Mouse (Mus musculus) lung, postnatal 36 days (tissue): ENCODE results near the gene Stil.
A peak's percentile ranks its signal among the peaks of the same experiment; 100 is the strongest.

Source experiments
- DNase-seq: peaks from one replicate; pipeline ENCODE4 v3.0.0; 2022; ENCODE audit warnings: mixed read lengths

Gene Stil

DNA sequence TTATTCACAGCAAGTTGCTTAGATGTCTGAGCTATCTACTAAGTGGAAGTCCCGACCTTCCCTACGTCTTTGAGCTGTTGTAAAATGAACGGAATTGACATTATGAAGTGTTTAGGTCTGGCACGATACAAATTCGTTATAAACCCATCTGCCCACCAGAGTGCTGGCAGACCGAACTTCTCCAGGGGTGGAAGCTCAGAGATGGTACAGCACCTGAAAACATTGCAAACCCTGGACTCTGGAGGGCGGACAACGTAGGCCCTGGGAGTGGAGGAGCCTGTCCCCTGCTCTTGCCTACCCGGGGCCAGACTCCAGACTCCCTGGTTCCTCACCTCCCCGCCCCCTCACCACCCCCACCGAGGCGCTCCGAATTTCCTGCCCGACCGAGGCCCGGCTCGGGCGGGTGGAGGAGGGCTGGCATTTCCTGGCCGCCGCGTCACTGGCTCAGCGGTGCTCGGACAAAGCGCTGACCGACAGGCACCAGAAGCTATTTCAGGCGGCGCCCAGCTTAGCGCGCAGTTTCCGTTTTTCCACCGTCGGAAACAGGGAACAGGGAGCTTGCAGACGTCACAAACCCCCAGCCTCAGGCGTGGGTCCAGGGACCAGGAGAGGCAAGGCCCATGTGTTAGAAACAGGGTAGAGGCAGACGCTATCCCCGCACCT, 52.5 kb downstream of the Stil start:
- peak; percentile 88 for DNase-seq

DNA sequence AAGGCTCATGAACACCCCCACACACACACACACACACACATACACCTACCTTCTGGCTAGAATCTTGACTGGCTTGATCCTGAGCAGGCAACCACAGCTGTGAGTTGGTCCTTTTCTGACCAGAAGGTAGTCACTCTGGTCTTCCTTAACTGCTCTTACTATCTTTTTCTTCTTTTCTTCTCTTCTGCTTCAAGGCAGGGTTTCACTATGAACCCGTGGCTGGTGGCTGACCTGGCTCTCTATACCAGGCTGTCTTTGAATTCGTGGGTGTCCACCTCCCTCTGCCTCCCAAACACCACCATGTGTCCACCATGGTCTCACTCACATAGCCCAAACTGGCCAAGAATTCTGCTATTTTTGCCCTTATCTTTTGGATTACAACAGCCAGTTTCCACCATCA, 55.1 kb downstream of the Stil start:
- no peak for DNase-seq

DNA sequence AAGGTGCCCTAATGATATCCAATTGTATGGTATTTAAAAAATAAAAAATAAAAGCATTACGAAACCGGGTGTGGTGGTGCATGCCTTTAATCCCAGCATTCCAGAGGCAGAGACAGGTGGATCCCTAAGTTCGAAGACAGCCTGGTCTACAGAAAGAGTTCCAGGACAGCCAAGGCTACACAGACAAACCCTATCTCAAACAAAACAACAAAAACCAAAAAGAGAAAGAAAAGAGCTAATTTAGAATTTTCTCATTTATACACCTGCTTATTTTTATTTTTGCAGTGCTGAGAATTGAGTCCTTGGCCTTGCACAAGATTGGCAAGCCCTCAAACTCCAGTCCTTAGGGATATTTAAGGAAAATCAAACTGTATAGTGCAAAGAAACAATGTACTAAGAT, 55.7 kb downstream of the Stil start:
- DNase-seq, result no peak

- no peak for DNase-seq
Observed at GRCm38 (mm10) chr4:115056371-115056920, 56.5 kb downstream of the Stil start, which contains the start of gene Tal1. Gene Tal1 (plus strand): TSS chr4:115056426.

GRCm38 (mm10) chr4:115056921-115057673, 57.1 kb downstream of the Stil start:
- peak; percentile 73 for DNase-seq

GRCm38 (mm10) chr4:115057674-115058316, 57.8 kb downstream of the Stil start:
- DNase-seq, result no peak

- peak; percentile 29 for DNase-seq
Observed at GRCm38 (mm10) chr4:115058317-115058761, 58.4 kb downstream of the Stil start.

DNA sequence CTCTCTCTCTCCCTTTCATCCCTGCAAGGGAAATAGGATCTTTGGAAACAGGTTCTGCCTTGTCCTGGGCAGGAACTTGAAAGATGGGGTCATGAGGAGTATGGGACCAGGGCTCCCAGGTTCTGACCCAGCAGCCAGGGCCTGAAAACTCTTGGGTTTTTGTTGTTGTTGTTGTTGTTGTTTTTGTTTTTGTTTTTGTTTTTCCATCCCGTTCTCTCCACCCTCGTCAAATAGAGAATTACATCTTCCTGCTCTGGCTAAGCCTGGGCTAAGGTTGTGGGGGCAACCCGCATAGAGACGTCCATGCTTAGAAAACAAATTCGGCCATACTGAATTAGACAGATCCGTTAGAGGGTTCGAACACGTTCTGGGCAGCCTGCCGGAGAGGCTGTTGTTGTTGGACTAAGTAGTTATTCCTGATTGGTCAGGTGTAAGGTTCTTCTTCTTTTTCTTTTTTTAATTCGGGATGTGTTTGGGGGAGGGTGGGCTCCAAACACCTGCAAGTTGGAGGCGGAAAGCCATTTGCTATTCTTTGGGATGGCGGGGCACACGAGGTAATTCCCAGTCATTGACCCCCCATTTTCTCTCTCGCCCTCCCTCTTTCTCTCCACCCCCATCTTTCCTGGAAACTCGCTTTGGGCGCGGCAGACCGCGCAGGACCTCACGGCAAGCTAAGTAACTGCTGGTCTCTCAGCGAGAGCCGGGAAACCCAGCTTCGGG, 59.1 kb downstream of the Stil start:
- DNase-seq, result peak; percentile 35

DNA sequence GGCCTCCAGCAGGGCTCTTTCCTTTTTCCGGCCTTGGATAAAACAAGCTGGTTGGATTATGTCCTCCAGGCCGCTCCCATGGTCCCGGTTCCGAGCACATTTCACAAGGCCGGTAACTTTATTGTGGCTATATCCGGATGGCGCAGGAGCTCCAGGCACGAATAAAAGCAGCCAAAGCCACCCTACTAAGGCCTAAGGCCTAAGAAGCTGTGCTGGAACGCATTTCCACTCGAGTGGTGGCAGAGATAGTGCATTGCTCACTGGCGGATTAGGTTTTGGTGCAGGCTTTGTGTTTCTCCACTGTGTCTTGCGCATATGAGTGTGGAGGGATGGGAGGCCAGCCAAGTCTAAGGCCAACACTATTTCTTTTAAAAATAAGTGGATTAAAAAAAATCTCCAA, 59.9 kb downstream of the Stil start:
- peak; percentile 62 for DNase-seq

DNA sequence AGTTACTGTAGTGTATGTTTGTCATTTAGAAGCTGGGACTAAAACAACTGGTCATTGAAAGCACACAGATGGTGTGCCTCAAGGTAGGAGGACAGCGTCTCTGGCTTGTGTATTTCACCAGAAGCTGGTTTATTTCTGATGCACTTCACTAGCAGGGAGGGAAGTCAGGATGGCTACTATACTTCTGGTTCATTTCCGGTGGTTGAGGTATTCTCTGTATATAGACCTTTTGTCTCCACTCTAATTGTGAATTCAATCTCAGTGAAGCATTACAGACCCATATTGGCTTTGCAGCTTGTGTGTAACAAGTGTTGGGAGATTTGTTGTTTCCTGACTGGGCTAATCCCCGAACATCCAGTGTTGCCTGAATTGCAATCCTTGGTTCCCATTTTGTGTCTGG, 60.8 kb downstream of the Stil start:
- DNase-seq, result no peak

- no peak for DNase-seq
Observed at GRCm38 (mm10) chr4:115062540-115062874, 62.5 kb downstream of the Stil start.

- peak; percentile 29 for DNase-seq
Observed at GRCm38 (mm10) chr4:115062875-115063517, 63.0 kb downstream of the Stil start.

DNA sequence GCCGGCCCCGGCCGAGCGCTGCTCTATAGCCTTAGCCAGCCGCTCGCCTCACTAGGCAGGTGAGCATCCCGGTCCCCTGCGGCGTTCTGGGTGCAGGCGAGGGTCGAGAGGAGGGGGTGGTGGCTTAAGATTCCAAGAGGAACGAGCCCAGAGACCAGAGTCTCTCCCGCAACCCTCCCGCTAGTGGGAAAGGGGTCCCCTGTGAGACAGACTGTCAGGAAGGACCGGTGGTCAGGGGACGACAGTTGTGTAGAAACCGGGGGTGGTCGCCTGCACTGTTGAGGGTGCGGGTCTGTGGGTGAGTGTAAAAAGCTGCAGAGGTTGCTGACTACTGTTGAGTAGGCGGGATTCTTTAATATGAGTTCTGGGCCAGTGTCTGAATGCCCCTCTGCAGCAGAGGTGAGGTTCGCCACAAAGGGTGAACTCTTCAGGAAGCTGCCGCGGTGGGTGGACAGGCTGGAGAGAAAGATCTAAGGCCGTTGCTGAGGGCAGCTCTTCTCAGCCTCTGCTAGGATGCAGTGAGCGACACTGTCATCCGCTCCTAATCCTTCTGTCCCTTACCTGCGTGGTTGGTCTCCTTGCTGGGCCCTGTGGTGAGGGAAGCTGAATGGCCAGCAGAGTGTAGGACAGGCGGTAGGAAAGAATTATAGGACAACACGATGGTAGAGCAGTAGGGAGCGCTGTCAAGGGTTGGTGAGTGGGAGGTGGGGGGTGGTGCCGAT, 63.7 kb downstream of the Stil start:
- DNase-seq, result no peak

GRCm38 (mm10) chr4:115071668-115072067, 71.7 kb downstream of the Stil start:
- no peak for DNase-seq

DNA sequence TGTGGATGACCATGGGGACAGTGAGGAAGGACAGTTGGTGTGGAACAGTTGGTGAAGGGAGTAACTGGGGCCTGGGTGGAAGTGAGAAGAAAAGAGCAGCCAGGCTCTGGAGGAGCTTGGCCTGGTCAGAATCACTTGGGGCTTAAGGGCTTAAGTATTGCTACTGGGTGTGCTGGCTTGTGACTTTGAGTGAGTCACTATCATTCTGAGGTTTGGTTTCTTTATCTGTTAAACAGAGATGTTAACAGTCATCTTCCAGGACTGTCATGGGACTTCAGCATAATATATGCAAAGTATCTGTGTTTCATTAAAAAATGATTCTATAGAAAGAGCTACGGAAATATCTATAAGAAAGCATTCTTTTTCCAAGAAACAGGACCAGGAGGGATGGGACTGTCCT, 74.8 kb downstream of the Stil start:
- DNase-seq, result no peak

GRCm38 (mm10) chr4:115075204-115075915, 75.4 kb downstream of the Stil start:
- DNase-seq, result peak; percentile 72

DNA sequence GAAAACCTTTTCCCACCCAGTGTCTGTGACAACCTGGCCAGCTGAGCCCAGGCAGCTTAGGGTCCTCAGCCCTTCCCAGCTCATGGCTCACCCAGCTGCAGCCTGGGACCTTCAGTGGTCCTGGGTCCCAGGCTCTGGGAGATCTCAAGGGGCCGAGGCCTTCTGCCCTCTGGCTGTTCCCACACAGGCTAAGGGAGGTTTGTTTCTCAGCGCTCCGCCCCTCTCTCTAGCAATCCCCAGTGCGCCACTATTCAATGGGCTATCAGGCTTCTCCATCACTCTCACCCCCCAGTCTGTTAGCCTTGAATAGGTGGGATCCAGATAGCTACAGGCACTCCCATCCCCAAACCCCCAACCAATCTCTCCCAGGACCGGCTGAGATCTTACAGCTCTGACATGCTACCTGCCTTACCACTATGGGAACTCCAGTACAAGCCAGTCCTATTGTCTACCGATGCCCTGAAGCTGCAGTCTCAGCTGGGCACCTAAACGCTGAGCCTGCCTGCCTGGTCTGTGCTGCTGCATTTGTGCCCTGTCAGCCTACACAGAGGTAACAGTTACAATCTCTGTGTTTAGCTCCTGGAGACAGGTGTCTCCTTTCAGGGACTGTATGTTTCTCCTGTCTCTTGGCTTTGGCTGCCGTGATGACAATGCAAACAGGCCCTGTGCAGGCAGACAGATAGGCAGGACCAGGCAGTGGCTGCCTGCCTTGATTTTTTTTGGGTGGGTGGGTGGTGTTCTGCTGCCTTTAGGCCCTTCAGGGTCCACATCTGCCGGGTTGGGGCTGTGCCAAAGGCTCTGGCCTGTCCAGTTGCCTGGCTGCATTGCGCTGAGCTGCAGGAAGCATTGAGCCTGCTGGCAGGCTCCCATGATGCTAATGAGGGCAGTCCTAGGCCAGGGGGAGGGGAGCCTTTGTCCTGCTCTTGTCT, 79.2 kb downstream of the Stil start:
- DNase-seq, result peak; percentile 58

- no peak for DNase-seq
Observed at GRCm38 (mm10) chr4:115079821-115080349, 79.9 kb downstream of the Stil start.

GRCm38 (mm10) chr4:115083031-115083430, 83.1 kb downstream of the Stil start:
- DNase-seq, result no peak
